Mouse (Mus musculus) adrenal gland, adult 8-10 months (tissue): Measurements from ENCODE around the gene Ccdc177. TPM values are rescaled to one million over a fixed set of nuclear protein-coding genes. Genes with fewer than 3 reads are reported as not detected.
A peak's percentile ranks its signal among the peaks of the same experiment; 100 is the strongest.
"Not testable (repeated sequence)": the region's sequence is repeated elsewhere in the genome, so short reads cannot be mapped to it uniquely, and the experiment has no call there.

Source experiments
- DNase-seq: peaks from one replicate; pipeline ENCODE4 v3.0.0; 2022
- total RNA-seq, 4 experiments: library from RNA; stranded (reverse); gene quantifications; 2 replicates each; pipeline ENCODE4 v1.2.4; 2022

The Ccdc177 gene
- total RNA-seq, result under 1 TPM in 1 of 4 experiments, not detected in 3; 0.09 TPM

- DNase-seq, result peak; percentile 27
Measured at GRCm38 (mm10) chr12:80760396-80760801, at the start of gene Ccdc177. Gene Ccdc177 (minus strand): TSS chr12:80760687.

GRCm38 (mm10) chr12:80810005-80810404 is 49.5 kb upstream of the Ccdc177 start:
- DNase-seq, result no peak

GRCm38 (mm10) chr12:80807451-80808085 is 47.1 kb upstream of the Ccdc177 start:
- no peak for DNase-seq

GRCm38 (mm10) chr12:80804861-80805428 is 44.5 kb upstream of the Ccdc177 start:
- DNase-seq, result no peak

GRCm38 (mm10) chr12:80803924-80804323 is 43.4 kb upstream of the Ccdc177 start:
- DNase-seq, result peak; percentile 22

DNA sequence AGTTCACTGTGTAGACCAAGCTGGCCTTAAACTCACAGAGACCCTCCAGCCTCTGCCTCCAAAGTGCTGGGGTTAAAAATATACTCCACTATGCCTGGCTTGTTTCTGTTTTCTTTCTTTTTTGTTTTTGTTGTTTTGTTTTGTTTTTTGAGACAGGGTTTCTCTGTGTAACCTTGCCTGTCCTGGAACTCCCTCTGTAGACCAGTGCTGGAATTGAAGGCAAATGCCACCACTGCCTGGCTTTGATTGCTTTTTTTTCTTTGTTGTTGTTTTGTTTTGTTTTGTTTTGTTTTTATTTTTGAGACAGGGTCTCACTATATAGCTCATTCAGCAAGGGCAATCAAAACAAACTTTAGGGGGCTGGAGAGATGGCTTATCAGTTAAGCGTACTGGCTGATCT is 41.0 kb upstream of the Ccdc177 start:
- DNase-seq, result no peak

DNA sequence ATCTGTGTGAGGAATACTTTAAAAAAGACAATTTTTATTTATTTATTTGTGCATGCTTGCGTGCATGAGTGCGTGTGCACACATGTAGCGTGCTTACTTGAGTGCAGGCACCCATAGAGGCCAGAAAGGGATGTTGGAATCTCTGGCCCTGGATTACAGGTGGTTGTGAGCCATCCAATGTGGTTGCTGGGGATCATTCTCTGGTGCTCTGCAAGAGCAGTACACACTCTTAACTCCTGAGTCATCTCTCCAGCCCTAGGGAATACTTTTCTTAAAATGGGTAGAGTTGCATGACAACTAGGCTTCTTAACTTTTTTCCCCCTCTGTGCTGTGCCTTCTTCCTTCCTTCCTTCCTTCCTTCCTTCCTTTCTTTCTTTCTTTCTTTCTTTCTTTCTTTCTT is 39.7 kb upstream of the Ccdc177 start:
- DNase-seq, result no peak

DNA sequence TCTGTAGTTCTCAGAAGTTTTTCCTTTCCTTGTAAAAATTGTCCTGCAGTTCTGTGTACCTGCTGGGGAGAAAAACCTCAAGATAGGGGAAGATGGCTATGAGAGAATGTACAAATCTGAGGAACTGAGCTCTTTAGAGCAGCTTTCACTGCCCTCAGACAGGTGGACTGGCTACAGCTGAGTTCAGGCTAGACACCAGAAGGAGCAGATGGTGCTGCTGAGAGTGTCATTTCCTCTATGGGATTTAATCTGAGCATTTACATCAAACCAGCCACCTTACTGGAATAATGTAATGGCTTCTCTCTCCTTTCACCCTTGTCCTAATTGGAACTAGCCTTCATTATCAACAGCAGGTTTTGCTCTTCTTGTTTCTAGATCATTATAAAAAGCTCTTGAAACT is 37.8 kb upstream of the Ccdc177 start:
- DNase-seq, result no peak

DNA sequence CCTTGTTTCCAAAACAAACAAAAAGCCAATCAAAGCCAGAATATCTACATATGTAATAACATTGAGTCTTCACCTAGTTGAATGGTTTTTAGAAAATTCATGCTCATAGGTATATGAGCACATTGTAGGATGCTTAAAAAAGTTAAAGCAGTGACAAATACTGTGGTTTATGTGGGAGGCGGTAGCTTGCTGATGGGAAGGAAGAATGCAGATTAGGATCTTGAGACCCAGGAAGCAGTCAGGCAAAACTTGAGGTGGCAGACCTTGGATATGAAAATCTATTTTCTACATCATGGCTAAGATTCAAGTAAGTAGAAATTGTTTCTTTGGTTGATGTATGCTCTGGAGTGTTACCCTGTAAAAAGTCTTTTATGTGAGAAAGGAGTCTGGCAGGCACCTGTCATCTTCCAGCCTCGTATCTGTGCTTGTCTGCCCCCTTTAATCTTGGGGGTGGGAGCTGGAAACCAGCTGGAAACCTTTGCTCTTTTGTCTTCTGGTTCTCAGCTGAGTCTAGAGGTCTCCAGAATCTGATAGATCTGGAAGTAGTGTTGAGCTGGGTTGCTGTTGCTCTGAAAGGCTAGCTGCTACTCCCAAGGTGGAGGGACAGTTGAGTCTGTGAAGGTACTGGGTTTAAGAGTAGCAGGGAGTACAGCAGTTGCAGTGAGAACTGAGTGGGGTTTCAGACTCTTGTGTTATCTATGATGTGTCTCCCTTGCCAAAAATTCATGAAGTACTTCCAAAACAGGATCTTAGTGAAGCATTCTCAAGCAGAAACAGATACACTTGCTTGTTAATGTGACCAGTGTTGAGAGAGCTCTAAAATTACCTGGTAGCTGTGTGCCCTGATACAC is 34.7 kb upstream of the Ccdc177 start:
- DNase-seq, result no peak

- no peak for DNase-seq
Measured at GRCm38 (mm10) chr12:80794522-80794921, 34.0 kb upstream of the Ccdc177 start.

GRCm38 (mm10) chr12:80793535-80793934 is 33.0 kb upstream of the Ccdc177 start:
- no peak for DNase-seq

DNA sequence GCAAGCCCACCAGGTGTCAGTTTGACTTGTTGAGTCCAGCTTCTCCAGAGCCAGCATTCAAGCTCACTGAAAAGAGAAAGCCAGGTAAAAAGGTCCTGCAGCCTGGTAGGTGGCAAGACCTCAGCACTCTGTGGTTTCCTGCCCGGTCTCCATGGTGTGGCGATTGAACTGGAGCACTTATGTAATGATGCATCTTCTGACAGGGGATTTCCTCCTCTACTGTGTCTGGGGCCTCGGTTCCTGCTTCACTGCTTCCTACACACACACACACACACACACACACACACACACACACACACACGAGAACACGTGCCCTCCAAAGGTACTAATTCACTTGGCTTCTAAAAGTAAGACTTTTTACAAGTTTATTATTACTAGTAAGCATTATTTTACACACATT is 32.4 kb upstream of the Ccdc177 start:
- no peak for DNase-seq

DNA sequence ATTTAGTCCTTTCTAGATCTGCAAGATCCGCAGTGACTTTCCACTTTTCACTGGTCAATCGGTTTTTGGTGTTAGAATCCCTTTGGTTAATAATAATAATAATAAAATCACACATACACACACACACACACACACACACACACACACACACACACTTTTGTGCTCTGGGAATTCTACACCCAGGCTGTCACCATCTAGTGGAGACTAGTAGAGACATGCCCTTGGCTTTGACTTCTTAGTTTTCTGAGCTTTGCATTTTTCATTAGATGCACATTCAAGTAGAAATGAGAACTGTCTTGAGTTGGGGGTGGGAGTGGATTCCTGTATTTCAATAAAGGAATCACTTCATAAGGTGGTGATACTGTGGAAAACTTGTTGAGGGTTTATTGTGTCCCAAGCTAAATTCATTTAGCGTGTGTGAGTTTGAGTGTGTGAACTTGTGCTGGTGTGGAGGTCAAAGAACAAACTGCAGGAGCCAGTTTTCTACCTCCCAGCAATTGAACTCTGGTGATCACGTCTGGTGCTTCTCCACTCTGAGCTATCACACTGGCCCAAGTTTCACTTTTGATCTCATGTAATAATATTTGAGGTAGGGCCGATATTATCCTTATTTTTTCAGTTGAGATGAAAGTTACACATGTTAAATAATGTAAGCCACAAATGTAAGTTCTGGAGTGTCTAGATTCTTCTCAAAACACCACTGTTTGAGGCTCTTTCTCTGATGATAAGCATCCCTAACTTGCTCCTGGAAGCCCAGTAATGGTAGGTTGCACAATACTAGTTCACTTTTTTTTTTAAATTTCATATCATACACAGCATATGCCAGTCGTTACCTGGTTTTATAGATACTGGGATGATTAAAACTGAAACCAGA is 31.3 kb upstream of the Ccdc177 start:
- DNase-seq, result no peak

DNA sequence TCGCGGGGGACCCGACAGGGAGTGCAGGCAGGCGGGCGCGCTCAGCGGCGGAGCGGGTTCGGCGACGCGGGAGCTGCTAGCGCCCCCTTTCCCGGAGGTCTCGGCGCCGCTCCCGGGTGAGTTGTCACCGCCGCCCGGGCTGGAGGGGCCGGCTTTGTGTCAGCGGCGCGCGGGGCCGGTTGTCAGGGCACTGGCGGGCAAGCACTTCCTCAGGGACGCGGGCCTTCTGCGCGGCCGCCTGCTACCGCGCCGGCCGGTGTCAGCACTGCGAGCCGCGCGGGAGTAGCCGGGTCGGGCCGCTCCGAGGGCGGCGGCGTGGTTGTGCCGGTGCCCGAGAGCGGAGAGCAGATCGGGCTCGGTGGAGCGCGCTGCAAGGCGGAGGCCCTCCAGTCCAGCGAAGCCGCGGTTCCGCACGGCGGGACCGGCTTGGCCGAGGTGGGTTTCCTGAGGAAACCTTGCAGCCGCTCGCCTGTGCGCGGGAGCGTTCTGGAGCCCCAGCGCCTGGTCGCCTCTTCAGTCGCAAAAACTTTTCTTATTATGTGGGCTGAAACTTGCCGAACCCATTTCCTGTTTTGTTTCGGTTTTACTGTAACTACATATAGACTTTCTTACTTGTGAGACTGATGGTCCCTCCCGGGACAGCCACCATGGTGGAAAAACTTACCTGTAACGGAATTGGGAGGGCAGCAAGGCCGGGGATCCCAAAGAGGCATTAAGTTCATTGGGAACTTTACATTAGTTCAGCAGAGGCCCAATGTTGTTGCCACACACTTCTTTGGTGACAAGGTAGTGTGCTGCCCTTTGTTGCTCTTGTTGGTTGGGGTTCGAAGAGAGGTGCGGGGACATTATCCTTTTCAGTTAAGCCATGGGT is 30.4 kb upstream of the Ccdc177 start:
- DNase-seq, result no peak

DNA sequence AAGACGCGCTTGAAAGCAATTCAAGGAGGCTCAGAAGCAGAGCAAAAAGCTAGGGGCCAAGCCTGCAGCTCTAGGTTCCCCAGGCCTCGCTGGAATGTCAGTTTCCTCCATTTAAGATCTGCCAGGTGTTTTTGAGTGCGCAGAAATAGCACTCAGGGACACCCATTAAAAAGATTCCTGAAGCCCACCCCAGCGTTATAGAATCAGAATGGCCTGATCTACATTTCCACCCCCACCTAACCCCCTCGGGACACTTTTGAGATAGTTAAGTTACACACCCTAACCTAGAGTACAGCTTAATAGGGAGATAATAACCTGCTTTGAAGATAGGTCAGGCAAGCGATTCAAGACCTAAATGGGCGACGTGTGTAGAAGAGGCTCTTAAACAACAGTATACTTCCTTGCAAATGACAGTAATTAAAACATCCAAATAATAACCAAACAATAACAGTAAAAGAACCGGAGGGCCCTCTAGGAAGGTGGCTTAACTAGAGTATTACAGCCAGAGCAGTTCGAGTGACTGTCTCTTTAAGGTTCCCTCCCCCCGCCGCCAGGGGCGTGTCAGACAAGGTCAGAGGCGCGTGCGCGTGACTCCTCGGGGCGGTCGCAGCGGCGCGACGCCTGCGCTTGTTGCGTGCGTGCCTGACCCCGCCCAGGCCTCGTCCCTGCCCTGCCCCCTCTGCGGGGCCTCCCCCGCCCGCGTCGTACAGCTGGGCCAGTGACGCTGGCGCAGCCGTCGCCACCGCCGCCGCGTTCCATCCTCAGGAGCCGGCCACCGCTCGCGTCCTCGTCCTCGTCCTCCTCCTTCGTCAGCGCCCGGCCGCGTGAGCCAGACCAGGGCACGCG is 29.6 kb upstream of the Ccdc177 start, which contains the start of gene Susd6:
Gene Susd6, plus strand, starts transcription at position 662 of the 846 bp plus-strand sequence.
- peak; percentile 97 for DNase-seq

DNA sequence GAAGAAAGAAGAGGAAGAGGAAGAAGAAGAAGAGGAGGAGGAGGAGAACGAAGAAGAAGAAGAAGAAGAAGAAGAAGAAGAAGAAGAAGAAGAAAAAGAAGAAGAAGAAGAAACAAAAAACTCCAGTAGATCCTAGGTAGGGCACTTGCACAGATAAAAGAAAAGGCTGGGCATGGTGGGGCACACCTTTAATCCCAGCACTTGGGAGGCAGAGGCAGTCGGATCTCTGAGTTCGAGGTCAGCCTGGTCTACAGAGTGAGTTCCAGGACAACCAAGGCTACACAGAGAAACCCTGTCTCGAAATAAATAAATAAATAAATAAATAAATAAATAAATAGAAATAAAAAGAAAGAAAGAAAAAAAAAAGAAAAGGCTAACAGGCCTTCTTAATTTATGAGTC is 28.8 kb upstream of the Ccdc177 start:
- not testable (repeated sequence) for DNase-seq

DNA sequence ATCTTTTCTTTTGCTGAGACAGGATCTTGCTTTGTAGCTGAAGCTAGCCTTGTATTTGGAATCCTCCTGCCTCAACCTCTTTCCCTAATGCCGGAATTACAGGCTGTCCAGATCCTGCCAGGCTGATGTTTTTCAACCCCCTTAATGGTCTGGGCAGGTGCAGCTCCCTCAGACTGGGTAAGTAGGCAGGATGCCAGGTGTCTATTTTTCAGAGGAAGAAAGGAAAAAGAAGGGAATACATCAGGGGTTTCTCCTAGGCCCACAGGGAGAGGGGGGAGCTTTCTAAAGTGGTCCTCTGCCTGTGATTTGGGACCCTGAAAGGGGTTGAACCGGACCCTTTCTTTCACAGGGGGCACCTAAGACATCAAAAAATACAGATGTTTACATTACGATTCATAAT is 27.7 kb upstream of the Ccdc177 start:
- DNase-seq, result no peak

GRCm38 (mm10) chr12:80787604-80788003 is 27.1 kb upstream of the Ccdc177 start:
- DNase-seq, result no peak

- no peak for DNase-seq
Measured at GRCm38 (mm10) chr12:80786591-80786990, 26.1 kb upstream of the Ccdc177 start.

DNA sequence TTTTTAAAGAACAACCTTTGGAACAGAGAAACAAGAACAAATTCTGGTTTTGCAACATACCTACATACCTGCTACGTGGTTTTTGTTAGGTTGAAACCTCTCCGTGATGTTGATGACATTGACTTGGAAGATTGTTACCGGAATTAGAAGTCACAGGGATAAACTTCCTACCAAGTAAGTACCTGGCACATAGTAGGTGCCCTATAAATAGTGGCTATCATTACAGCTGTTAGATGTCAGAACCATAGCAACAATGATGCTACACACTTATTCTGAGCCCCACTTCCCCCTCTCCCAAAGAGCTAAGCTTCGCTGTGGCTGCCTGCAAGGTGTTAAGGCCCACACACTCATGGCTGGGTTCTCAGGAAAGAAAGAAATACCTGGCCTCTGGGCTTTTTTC is 25.1 kb upstream of the Ccdc177 start:
- no peak for DNase-seq

DNA sequence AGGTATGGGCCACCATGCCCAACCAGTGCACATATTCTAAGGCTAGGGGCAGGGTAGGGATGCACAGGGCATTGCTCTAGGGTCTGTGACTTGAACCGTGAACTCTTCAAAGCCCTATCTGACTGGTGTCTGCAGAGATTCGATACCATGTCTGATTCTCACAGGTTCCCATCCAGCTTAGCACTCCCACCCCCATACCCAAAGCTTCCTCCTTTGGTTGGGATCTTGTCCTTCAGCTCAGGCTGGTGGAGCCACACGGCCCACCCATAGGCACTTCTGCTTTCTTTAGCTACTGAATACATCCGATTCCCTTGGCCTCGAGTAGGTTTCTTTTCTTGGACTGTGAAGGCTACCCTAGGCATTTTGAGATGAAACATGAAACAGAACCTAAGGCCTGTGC is 24.5 kb upstream of the Ccdc177 start:
- no peak for DNase-seq
